Mouse (Mus musculus) thymus, adult 2 months (tissue): ENCODE measurements around the gene Klhl35.

Experiments
- CTCF ChIP-seq: fragments of 200-500 bp; IDR thresholded peaks from 2 replicates; pipeline ENCODE4 v1.5.1; 2012; ENCODE audit warnings: mild to moderate bottlenecking, control low read depth, low read length, moderate library complexity, borderline replicate concordance; ENCODE audit not compliant: control insufficient read depth, poor library complexity, insufficient read depth; ENCODE audit errors: extremely low read depth
- POLR2A ChIP-seq: fragments of 200-500 bp; IDR thresholded peaks from 2 replicates; pipeline ENCODE4 v1.6.1; 2012; ENCODE audit warnings: mild to moderate bottlenecking, low read length, control low read depth, moderate library complexity; ENCODE audit not compliant: control insufficient read depth, poor library complexity, insufficient read depth; ENCODE audit errors: extremely low read depth

DNA sequence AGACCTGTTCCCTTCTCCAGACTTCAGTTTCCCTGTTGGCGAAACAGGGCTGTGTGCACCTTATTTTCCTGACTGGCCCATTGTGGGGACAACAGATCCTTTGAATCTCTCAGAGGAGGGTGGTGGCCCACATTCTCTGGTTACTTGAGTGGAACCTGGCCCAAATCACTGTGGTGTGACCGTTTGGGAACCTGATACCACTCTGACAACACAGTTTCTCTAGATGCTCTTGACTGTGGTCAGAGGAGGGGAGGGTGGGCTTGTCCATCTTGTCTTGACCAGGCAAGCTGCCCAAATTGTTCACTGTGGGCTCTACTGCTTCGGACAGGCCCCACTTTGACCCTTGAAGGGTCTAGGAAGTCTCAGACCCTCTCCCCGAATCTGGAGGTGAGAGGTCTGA lies 11.8 kb upstream of the Klhl35 start:
- TF ChIP-seq POLR2A (no peak), CTCF (no peak)
